Mouse (Mus musculus) heart, adult 18-20 months (tissue): ENCODE data around the gene Mrpl24. TPM values are rescaled to one million over a fixed set of nuclear protein-coding genes. Genes with fewer than 3 reads are reported as not detected.
"Not testable (repeated sequence)": the region's sequence is repeated elsewhere in the genome, so short reads cannot be mapped to it uniquely, and the experiment has no call there.

Experiments used
- DNase-seq, 2 experiments: peaks; one replicate each; pipeline ENCODE4 v3.0.0; 2021 to 2022; ENCODE audit warnings: mixed read lengths in 1 of 2
- long read RNA-seq, 2 experiments: library from polyadenylated mRNA; stranded (forward); transcript quantifications; one replicate each; pipeline ENCODE4 v2.0.0; 2021
- total RNA-seq, 2 experiments: library from RNA; stranded (reverse); gene quantifications; 2 replicates each; pipeline ENCODE4 v1.2.3; 2021

Mrpl24 gene
- total RNA-seq: 10 to 100 TPM; 75.0 to 77.9 TPM
- long read RNA-seq, experiment 1, transcript Mrpl24-202 (6 exons, 1,339 nt): major isoform, 46 of 339 reads
- long read RNA-seq, experiment 1, transcript Mrpl24-201 (6 exons, 1,226 nt): minor isoform, 14 of 339 reads
- long read RNA-seq, experiment 1, transcript Mrpl24-204 (6 exons, 1,115 nt): minor isoform, 9 of 339 reads
- long read RNA-seq, experiment 1, partial matches to known transcripts: 1 of 339 reads
- long read RNA-seq, experiment 1, other reads (novel, unspliced or antisense): 268 of 339 reads
- long read RNA-seq, experiment 2, transcript Mrpl24-202 (6 exons, 1,339 nt): major isoform, 22 of 287 reads
- long read RNA-seq, experiment 2, transcript Mrpl24-201 (6 exons, 1,226 nt): minor isoform, 10 of 287 reads
- long read RNA-seq, experiment 2, partial matches to known transcripts: 0 of 287 reads
- long read RNA-seq, experiment 2, other reads (novel, unspliced or antisense): 253 of 287 reads

GRCm38 (mm10) chr3:87919336-87920108, at the start of gene Mrpl24:
Gene Mrpl24 (plus strand): TSS chr3:87919506.
- peak; percentile 89 to 94 for DNase-seq

GRCm38 (mm10) chr3:87877730-87878129, 41.6 kb upstream of the Mrpl24 start:
- DNase-seq: no peak

GRCm38 (mm10) chr3:87884291-87884690, 35.0 kb upstream of the Mrpl24 start:
- peak in 1 of 2 experiments; percentile 27 for DNase-seq

- DNase-seq: peak in 1 of 2 experiments; percentile 35
Observed at GRCm38 (mm10) chr3:87884708-87885251, 34.5 kb upstream of the Mrpl24 start.

- peak; percentile 95 to 99 for DNase-seq
Observed at GRCm38 (mm10) chr3:87885281-87886003, 33.9 kb upstream of the Mrpl24 start, which contains the start of gene Prcc. Gene Prcc (minus strand): TSS chr3:87885608.

- DNase-seq: no peak
Observed at GRCm38 (mm10) chr3:87886004-87886365, 33.3 kb upstream of the Mrpl24 start.

- no peak for DNase-seq
Observed at GRCm38 (mm10) chr3:87886416-87886815, 32.9 kb upstream of the Mrpl24 start.

GRCm38 (mm10) chr3:87887400-87887799, 31.9 kb upstream of the Mrpl24 start:
- DNase-seq: not testable (repeated sequence)

GRCm38 (mm10) chr3:87891481-87891880, 27.8 kb upstream of the Mrpl24 start:
- no peak for DNase-seq

- no peak for DNase-seq
Observed at GRCm38 (mm10) chr3:87893367-87893905, 25.9 kb upstream of the Mrpl24 start.

- no peak for DNase-seq
Observed at GRCm38 (mm10) chr3:87899266-87899665, 20.0 kb upstream of the Mrpl24 start.

GRCm38 (mm10) chr3:87899776-87900175, 19.5 kb upstream of the Mrpl24 start:
- no peak for DNase-seq

GRCm38 (mm10) chr3:87901036-87901624, 18.2 kb upstream of the Mrpl24 start:
- DNase-seq: no peak

- DNase-seq: not testable (repeated sequence)
Observed at GRCm38 (mm10) chr3:87901959-87902358, 17.3 kb upstream of the Mrpl24 start.

- DNase-seq: no peak
Observed at GRCm38 (mm10) chr3:87903821-87904220, 15.5 kb upstream of the Mrpl24 start.

GRCm38 (mm10) chr3:87905880-87906485, 13.3 kb upstream of the Mrpl24 start, which contains the start of gene Hdgf:
Gene Hdgf (plus strand): TSS chr3:87906321.
- peak; percentile 93 to 96 for DNase-seq

- peak in 1 of 2 experiments; percentile 65 for DNase-seq
Observed at GRCm38 (mm10) chr3:87906601-87906980, 12.7 kb upstream of the Mrpl24 start.

GRCm38 (mm10) chr3:87906981-87907857, 12.1 kb upstream of the Mrpl24 start:
- DNase-seq: peak; percentile 36 to 54

GRCm38 (mm10) chr3:87907906-87908305, 11.4 kb upstream of the Mrpl24 start:
- no peak for DNase-seq

- DNase-seq: peak in 1 of 2 experiments; percentile 4
Observed at GRCm38 (mm10) chr3:87909381-87909780, 9.9 kb upstream of the Mrpl24 start.
